Mouse (Mus musculus) CH12.LX (cell line): ENCODE measurements around the gene Gm10643. TPM values are rescaled to one million over a fixed set of nuclear protein-coding genes. Genes with fewer than 3 reads are reported as not detected.

ENCODE experiments used
- DNase-seq: peaks from one replicate; pipeline ENCODE4 v3.0.0-alpha.2; 2013; ENCODE audit errors: extremely low read depth
- H3K27ac ChIP-seq: 2 replicates; pipeline ENCODE4 v1.5.1; 2012; ENCODE audit warnings: low read depth, mild to moderate bottlenecking, control low read depth, moderate library complexity; ENCODE audit not compliant: insufficient read depth
- H3K27me3 ChIP-seq: replicated peaks from 2 replicates; pipeline ENCODE3; 2012; ENCODE audit warnings: inconsistent platforms
- H3K36me3 ChIP-seq, 2 experiments: replicated peaks in 1 of 2; 2 replicates each; pipeline versions ENCODE3 to v1.6.1; 2012; ENCODE audit warnings: inconsistent platforms in 1 of 2, low read length in 1 of 2, mild to moderate bottlenecking in 1 of 2, mixed read lengths in 1 of 2, moderate library complexity in 1 of 2; ENCODE audit not compliant: control insufficient read depth in 1 of 2, insufficient read depth in 1 of 2
- H3K4me1 ChIP-seq, 2 experiments: 2 replicates each; pipeline ENCODE4 v1.6.1; 2012; ENCODE audit warnings: inconsistent platforms in 1 of 2, moderate library complexity in 1 of 2; ENCODE audit not compliant: insufficient read depth in 2 of 2, control insufficient read depth in 1 of 2
- H3K4me2 ChIP-seq: 2 replicates; pipeline ENCODE4 v1.6.1; 2012; ENCODE audit warnings: low read depth, mild to moderate bottlenecking, control low read depth; ENCODE audit not compliant: poor library complexity, insufficient read depth, severe bottlenecking
- H3K4me3 ChIP-seq, 3 experiments: fragments of 150-350 bp in 1 of 3; sonication (generic) in 1 of 3; replicated peaks in 1 of 3; 2 replicates each; pipeline versions ENCODE3 to v1.5.1; 2011 to 2012; ENCODE audit warnings: low read depth in 2 of 3, low read length in 2 of 3, mild to moderate bottlenecking in 2 of 3, moderate library complexity in 2 of 3, control low read depth in 1 of 3, improper control_type of control experiment in 1 of 3, inconsistent platforms in 1 of 3, mixed read lengths in 1 of 3; ENCODE audit not compliant: poor library complexity in 1 of 3
- H3K79me2 ChIP-seq: replicated peaks from 2 replicates; pipeline ENCODE4 v1.6.1; 2012; ENCODE audit warnings: mild to moderate bottlenecking, moderate library complexity; ENCODE audit not compliant: control insufficient read depth, poor library complexity, insufficient read depth, severe bottlenecking; ENCODE audit errors: extremely low read depth
- H3K9ac ChIP-seq: 2 replicates; pipeline ENCODE4 v1.6.1; 2012; ENCODE audit warnings: low read depth, mild to moderate bottlenecking, control low read depth, moderate library complexity; ENCODE audit not compliant: insufficient read depth
- H3K9me3 ChIP-seq: replicated peaks from 2 replicates; pipeline ENCODE3; 2012; ENCODE audit warnings: low read length, inconsistent platforms, mixed read lengths
- BHLHE40 ChIP-seq: IDR thresholded peaks from 2 replicates; pipeline ENCODE4 v1.6.1; 2011; ENCODE audit warnings: mild to moderate bottlenecking, low read depth, low read length, improper control_type of control experiment
- CHD2 ChIP-seq: IDR thresholded peaks from 2 replicates; pipeline ENCODE4 v1.6.1; 2011; ENCODE audit warnings: low read length, improper control_type of control experiment
- CTCF ChIP-seq, 2 experiments: IDR thresholded peaks in 1 of 2; conservative IDR thresholded peaks in 1 of 2; 2 replicates each; pipeline ENCODE4 v1.5.1; 2011 to 2012; ENCODE audit warnings: low read depth in 2 of 2, low read length in 2 of 2, improper control_type of control experiment in 1 of 2, inconsistent platforms in 1 of 2, mild to moderate bottlenecking in 1 of 2, moderate library complexity in 1 of 2
- ETS1 ChIP-seq: conservative IDR thresholded peaks from 2 replicates; pipeline ENCODE4 v1.6.1; 2012; ENCODE audit warnings: low read depth, mild to moderate bottlenecking, inconsistent platforms, low read length, improper control_type of control experiment, moderate library complexity
- HCFC1 ChIP-seq: IDR thresholded peaks from 2 replicates; pipeline ENCODE4 v1.6.1; 2012; ENCODE audit warnings: low read depth, mild to moderate bottlenecking, inconsistent platforms, low read length, improper control_type of control experiment
- JUN ChIP-seq: IDR thresholded peaks from 2 replicates; pipeline ENCODE4 v1.6.1; 2011; ENCODE audit warnings: low read depth, mild to moderate bottlenecking, low read length, improper control_type of control experiment, moderate library complexity; ENCODE audit not compliant: insufficient read depth
- JUND ChIP-seq: conservative IDR thresholded peaks from 2 replicates; pipeline ENCODE4 v1.6.1; 2011; ENCODE audit warnings: low read depth, low read length, improper control_type of control experiment
- KAT2A ChIP-seq: IDR thresholded peaks from 2 replicates; pipeline ENCODE4 v1.6.1; 2012; ENCODE audit warnings: low read length, improper control_type of control experiment, inconsistent platforms; ENCODE audit not compliant: insufficient replicate concordance
- MAFK ChIP-seq: IDR thresholded peaks from 2 replicates; pipeline ENCODE4 v1.6.1; 2011; ENCODE audit warnings: low read length, improper control_type of control experiment; ENCODE audit not compliant: insufficient replicate concordance
- MAX ChIP-seq: IDR thresholded peaks from 2 replicates; pipeline ENCODE4 v1.6.1; 2011; ENCODE audit warnings: low read length, improper control_type of control experiment
- MEF2A ChIP-seq: IDR thresholded peaks from 2 replicates; pipeline ENCODE4 v1.6.1; 2014; ENCODE audit warnings: low read depth, mild to moderate bottlenecking, inconsistent platforms, low read length, improper control_type of control experiment, borderline replicate concordance
- MXI1 ChIP-seq: IDR thresholded peaks from 2 replicates; pipeline ENCODE4 v1.6.1; 2011; ENCODE audit warnings: mild to moderate bottlenecking, low read depth, low read length, improper control_type of control experiment
- MYC ChIP-seq: IDR thresholded peaks from 2 replicates; pipeline ENCODE4 v1.6.1; 2011; ENCODE audit warnings: low read depth, mild to moderate bottlenecking, improper control_type of control experiment, low read length
- NELFE ChIP-seq: IDR thresholded peaks from 2 replicates; pipeline ENCODE4 v1.6.1; 2011; ENCODE audit warnings: low read depth, low read length, improper control_type of control experiment
- RAD21 ChIP-seq: IDR thresholded peaks from 2 replicates; pipeline ENCODE4 v1.6.1; 2011; ENCODE audit warnings: low read depth, mild to moderate bottlenecking, low read length, improper control_type of control experiment, moderate library complexity
- RCOR1 ChIP-seq: conservative IDR thresholded peaks from 2 replicates; pipeline ENCODE4 v1.6.1; 2012; ENCODE audit warnings: low read depth, mild to moderate bottlenecking, inconsistent platforms, low read length, improper control_type of control experiment
- SMC3 ChIP-seq: IDR thresholded peaks from 2 replicates; pipeline ENCODE4 v1.6.1; 2011; ENCODE audit warnings: low read depth, low read length, improper control_type of control experiment
- TBP ChIP-seq: conservative IDR thresholded peaks from 2 replicates; pipeline ENCODE4 v1.6.1; 2011; ENCODE audit warnings: low read depth, low read length, improper control_type of control experiment
- TCF12 ChIP-seq: IDR thresholded peaks from 2 replicates; pipeline ENCODE4 v1.6.1; 2014; ENCODE audit warnings: low read depth, mild to moderate bottlenecking, inconsistent platforms, low read length, improper control_type of control experiment
- USF2 ChIP-seq: conservative IDR thresholded peaks from 2 replicates; pipeline ENCODE4 v1.6.1; 2011; ENCODE audit warnings: low read depth, low read length, improper control_type of control experiment
- ZKSCAN1 ChIP-seq: IDR thresholded peaks from 2 replicates; pipeline ENCODE4 v1.6.1; 2012; ENCODE audit warnings: low read depth, inconsistent platforms, low read length, improper control_type of control experiment, borderline replicate concordance
- dilution Hi-C: fragments of 300-500 bp; cut with MboI; formaldehyde crosslinking; loops from 2 replicates; pipeline ENCODE4 v1.14.3; 2020; ENCODE audit warnings: low sequenced_read_pairs; ENCODE audit not compliant: extremely low pct_unique_long_range_greater_than_20kb, extremely low pct_ligation_motif_present
- in situ Hi-C: fragments of 300-500 bp; cut with MboI; formaldehyde crosslinking; loops from 3 replicates; pipeline ENCODE4 v1.14.3; 2019; ENCODE audit warnings: low sequenced_read_pairs, low pct_ligation_motif_present, low pct_unique_long_range_greater_than_20kb, mixed read lengths
- polyA plus RNA-seq: library from polyadenylated mRNA; unstranded; fragments of >175 nt; gene quantifications from 2 replicates; pipeline ENCODE4 v1.2.1, GENCODE M21; 2012; ENCODE audit warnings: low read depth; ENCODE audit not compliant: insufficient read length
- total RNA-seq, 2 experiments: library from RNA; depleted of rRNA; stranded (reverse); fragments of 300-350 nt in 1 of 2; fragments of >200 nt in 1 of 2; gene quantifications; 2 replicates each; pipeline ENCODE4 v1.2.3; 2012 to 2014

Gene Gm10643
- total and polyA plus RNA-seq, 3 experiments, result 0.14 to 0.76 (median 0.42) TPM

- Histone ChIP-seq H3K4me3 (no peak overlapping the region), H3K27me3 (peaks cover 13% of the 10 kb centered on the region), H3K4me2 (no peak overlapping the region), H3K9ac (no peak overlapping the region), H3K27ac (no peak overlapping the region), H3K9me3 (no peaks in the 10 kb centered on the region), H3K4me1 (peaks cover 2 to 4% of the 10 kb centered on the region in 2 experiments; a peak in 3 of 4 replicates)
- DNase-seq, result no peak
- in situ Hi-C loops, result loop anchor here (25.0 kb wide), 1 partner anchor 311 kb away; no protein-coding TSS in a partner anchor
- dilution Hi-C loops, result no loop called here
- TF ChIP-seq ZKSCAN1 (no peak), JUN (no peak), TBP (no peak), MEF2A (no peak), BHLHE40 (no peak), TCF12 (no peak), SMC3 (no peak), CHD2 (no peak), RCOR1 (no peak), KAT2A (no peak), NELFE (no peak), USF2 (no peak), ETS1 (no peak), MAFK (no peak), MXI1 (no peak), HCFC1 (no peak)
- TF ChIP-seq, all 38 proteins: peak for 0
- H3K36me3 ChIP-seq, result peaks cover 0 to 10% of the 10 kb centered on the region in 2 experiments
- no peaks in the 10 kb centered on the region for H3K79me2 ChIP-seq
Observed at GRCm38 (mm10) chr8:84025863-84026262, 39.1 kb downstream of the Gm10643 start.

- Histone ChIP-seq H3K27ac (no peak overlapping the region), H3K27me3 (peaks cover 22% of the 10 kb centered on the region), H3K9me3 (no peaks in the 10 kb centered on the region), H3K36me3 (no peaks in the 10 kb centered on the region), H3K9ac (no peak overlapping the region), H3K4me3 (no peak overlapping the region), H3K4me2 (no peak overlapping the region), H3K79me2 (no peaks in the 10 kb centered on the region), H3K4me1 (peaks cover 0 to 4% of the 10 kb centered on the region in 2 experiments; a peak in 2 of 4 replicates)
- peak; percentile 47 for DNase-seq
- peak; percentile 60; the same call in 1 of the 2 replicates for TF ChIP-seq MAX
- TF ChIP-seq TCF12, result no peak
- TF ChIP-seq MYC, result peak; percentile 82
- no peak for TF ChIP-seq HCFC1
- peak; percentile 40 for TF ChIP-seq SMC3
- no peak for TF ChIP-seq JUND
- no peak for TF ChIP-seq MXI1
- TF ChIP-seq RAD21, result peak; percentile 43
- TF ChIP-seq CTCF (conservative IDR thresholded peaks at IDR 0.05 in 1 of 2, IDR thresholded peaks at IDR 0.05 in 1 of 2; ENCODE audit: low read depth in 2 of 2, low read length in 2 of 2), result peak; percentile 77 to 83
- dilution Hi-C loops (no loop called here), in situ Hi-C loops (no loop called here)
Observed at GRCm38 (mm10) chr8:84024171-84024570, 40.8 kb downstream of the Gm10643 start.
